Mouse (Mus musculus) gastrocnemius, adult 18-20 months (tissue): ENCODE data around the gene Rspo1. TPM values are rescaled to one million over a fixed set of nuclear protein-coding genes. Genes with fewer than 3 reads are reported as not detected.
A peak's percentile ranks its signal among the peaks of the same experiment; 100 is the strongest.

Experiments
- DNase-seq: peaks from one replicate; pipeline ENCODE4 v3.0.0; 2021; ENCODE audit warnings: low spot score
- total RNA-seq, 2 experiments: library from RNA; stranded (reverse); gene quantifications; 2 replicates each; pipeline ENCODE4 v1.2.3; 2021

Gene Rspo1
- total RNA-seq, 2 experiments from 2014 or later: 0.23 to 0.59 TPM

DNA sequence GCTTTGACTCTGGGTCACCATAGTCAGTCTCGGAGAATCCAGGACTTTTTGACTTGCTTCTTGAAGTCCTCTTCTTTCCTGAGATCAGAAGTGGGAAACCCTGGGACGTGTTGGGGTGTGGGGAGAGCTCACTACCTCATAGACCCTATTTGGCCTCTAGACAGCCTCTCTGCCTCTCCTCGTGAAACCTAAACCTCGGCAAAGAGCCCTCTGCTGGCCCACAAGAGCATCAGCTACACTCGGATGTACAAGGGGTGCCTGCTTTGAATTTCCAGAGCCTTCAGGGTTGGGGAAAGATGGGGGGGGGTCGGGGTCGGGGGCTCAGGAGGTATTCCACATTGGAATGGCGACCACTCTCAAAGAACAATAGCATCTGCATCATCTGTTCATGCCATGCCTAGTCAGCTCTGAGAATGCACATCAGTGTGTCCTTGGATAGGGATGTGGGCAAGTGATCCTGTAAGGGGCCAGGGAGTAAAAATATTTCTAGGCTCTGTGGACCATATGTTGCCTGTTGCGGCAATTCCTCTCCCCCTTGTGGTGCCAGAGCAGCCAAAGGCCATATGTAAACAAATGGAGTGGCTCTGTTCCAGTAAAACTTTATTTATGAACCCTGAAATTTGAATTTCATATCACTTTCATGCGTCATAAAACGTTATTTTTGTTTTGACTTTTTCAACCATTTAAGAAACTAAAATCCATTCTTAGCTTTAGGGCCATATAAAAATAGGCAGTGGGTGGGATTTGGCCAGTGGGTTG is 34.7 kb downstream of the Rspo1 start:
- DNase-seq: no peak

DNA sequence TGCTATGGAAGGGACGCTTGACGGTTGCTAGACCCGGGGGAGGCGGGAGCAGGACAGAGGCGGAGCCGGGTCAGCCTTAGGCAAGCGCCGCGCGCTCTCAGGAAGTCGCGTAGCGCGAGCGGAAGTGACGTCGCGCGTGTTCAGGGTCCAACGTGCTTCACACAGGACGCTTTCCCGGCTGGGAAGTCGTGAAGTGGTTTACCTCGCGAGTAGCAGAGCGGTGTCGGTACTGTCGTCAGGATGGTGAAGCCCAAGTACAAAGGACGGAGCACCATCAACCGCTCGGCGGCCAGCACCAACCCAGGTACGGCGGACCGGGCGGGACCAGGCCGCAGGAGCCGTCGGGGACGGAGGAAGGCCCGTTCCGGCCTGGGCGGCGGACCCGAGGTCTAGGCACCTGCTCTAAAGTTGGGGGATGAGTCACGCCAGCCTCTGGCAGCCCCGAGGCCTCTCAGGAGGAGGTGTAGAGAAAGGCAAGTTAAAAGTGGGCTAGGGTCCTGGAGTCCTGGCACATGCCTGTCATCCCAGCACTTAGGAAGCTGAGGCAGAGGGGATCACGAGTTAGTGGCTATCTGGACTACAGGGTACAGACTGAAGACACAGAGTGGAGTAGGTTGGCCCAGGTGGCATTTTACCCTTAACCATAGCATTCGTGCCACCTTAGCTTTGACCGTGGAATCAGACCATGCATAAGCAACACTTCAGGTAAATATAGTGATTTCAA is 43.8 kb downstream of the Rspo1 start:
- peak; percentile 92 for DNase-seq

DNA sequence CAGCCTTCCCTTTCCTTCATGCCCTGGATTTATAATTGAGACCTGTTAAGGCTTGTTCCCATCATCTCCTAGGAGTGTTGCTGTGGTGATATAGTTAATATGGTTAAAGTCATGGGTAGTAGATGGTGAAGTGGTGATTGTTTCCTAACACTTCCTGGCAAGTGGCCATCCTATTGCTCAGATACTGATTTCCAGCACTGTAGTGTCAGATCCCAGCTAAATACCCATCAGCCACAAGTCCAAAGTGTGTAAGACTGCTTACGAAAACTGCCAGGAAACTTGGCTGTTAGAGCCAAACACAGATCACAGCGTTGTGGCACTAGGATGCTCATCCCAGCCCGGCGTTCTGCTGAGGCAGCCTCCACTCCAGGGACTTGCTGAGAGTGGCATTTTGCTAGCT is 48.1 kb downstream of the Rspo1 start:
- DNase-seq: no peak

DNA sequence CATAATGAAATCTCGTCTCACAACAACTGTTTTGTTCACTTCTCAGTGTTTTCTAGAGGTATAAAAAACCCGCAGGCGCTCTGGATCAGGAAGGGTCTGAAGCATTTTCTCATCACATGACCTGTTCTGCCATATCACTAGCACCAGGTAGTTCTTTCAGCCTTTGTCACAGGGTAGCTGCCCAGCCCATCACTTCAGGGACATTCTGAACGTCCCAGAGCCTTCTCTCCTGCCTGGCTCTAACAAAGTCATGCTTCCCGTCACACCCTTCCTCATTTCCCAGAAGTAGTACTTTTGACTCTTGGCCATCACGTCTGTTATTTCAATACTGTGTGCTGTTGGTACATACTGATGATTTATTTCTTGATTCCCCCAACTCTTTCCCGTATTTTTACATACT is 58.2 kb downstream of the Rspo1 start:
- no peak for DNase-seq

DNA sequence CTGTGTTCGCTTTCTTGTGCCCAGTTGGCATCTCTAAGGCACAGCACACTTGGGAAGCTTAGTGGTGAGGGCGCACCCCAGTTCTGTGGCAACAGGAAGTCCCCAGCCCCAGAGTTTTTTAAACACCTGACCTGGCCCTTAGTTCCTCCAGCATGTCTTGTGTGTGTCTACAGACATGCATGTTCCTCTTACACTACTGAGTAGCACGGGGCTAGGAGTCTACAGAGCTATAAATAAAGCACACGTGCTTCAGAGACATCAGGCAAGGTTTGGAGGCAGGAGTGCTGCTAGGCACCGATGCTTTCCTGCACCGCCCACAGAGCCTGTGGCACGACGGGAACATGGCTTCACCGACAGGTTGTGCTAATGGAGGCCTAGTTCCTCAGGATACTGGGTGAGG is 69.2 kb downstream of the Rspo1 start:
- no peak for DNase-seq

DNA sequence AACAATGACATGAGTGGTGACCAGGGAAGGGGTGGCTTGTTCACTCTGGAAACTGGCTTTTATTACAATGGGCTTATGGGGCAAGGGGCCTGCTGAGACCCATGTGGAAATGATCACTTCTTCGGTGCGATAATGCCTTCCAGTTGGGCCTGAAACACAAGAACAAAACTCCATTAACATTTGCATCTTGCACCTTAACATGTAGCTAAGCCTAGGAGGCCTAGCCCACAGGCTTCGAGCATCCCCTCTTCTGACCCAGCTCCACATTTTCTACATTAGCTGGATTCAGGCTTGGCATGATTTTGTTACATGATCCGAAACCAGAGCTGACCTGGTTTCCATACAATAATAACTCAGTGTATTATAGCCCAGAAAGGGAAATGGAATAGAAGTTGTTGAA is 70.2 kb downstream of the Rspo1 start:
- no peak for DNase-seq

DNA sequence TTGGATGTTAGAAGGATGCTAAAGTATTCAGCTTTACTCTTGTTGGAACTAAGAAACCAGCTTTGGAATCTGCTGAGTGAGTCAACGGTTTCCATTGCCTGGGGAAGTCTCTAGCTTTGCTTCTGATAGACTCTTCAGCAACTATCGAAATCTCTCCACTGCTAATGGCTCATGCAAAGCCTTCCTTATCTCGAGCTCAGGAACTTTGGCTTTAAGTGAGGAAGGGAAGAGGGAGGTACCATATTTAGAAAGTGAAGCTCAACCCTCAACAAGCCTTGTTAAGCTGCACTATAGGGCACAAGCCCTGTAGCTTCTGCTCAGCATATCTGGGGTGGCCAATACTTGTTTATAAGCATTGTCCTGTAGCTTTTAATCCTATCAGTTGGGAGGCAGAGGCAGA is 71.0 kb downstream of the Rspo1 start:
- DNase-seq: no peak

DNA sequence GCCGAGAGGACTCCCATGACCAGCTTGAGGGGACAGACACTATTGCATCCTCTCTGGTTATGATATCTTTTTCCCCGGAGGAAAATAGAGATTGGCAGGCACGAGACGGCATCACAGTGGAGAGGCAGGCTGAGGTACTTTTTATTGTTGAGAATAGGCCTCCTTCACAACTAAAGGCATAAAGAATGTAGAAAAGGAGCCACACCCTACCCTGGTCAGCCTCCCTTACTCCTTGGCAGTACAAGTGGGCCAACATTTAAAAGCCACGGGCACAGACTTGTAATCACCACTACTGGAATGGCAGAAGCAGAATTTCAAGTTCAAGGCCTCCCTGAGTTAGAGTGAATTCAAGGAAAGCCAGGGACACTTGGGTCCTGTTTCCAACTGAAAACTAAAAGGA is 71.8 kb downstream of the Rspo1 start:
- DNase-seq: no peak

Other genes starting within 250 kb of the Rspo1 start
- gene Inpp5b, start 244.6 kb upstream of the Rspo1 start, total RNA-seq: 1 to 10 TPM; 7.4 to 8.1 TPM
- gene Mtf1, start 184.3 kb upstream of the Rspo1 start, total RNA-seq: 10 to 100 TPM; 11.1 to 12.1 TPM
- gene Yrdc, start 135.8 kb upstream of the Rspo1 start, total RNA-seq: 10 to 100 TPM; 10.4 to 11.9 TPM
- gene 1110065P20Rik, start 135.2 kb upstream of the Rspo1 start, total RNA-seq: 10 to 100 TPM; 19.7 to 23.0 TPM
- under 1 TPM; 0.23 to 0.52 TPM for gene Maneal, start 124.3 kb upstream of the Rspo1 start, total RNA-seq
- gene Epha10, start 105.5 kb upstream of the Rspo1 start, total RNA-seq: not detected
- 1 to 10 TPM; 6.2 to 6.5 TPM for gene 9930104L06Rik, start 49.4 kb upstream of the Rspo1 start, total RNA-seq
- under 1 TPM in 1 of 2 experiments, not detected in 1; 0.62 TPM for gene Cdca8, start 47.1 kb upstream of the Rspo1 start, total RNA-seq
- gene Gnl2, start 30.2 kb downstream of the Rspo1 start, total RNA-seq: 10 to 100 TPM; 30.8 to 31.1 TPM
- gene Dnali1, start 79.3 kb downstream of the Rspo1 start, total RNA-seq: not detected
- 1 to 10 TPM; 4.8 TPM for gene Snip1, start 80.2 kb downstream of the Rspo1 start, total RNA-seq
- 10 to 100 TPM; 11.6 TPM for gene Meaf6, start 98.7 kb downstream of the Rspo1 start, total RNA-seq
- gene Zc3h12a, start 141.4 kb downstream of the Rspo1 start, total RNA-seq: 1 to 10 TPM; 2.8 to 3.0 TPM